Mouse (Mus musculus) neural tube, embryonic 13.5 days (tissue): ENCODE data around the gene Tekt4. TPM values are rescaled to one million over a fixed set of nuclear protein-coding genes. Genes with fewer than 3 reads are reported as not detected.

Source experiments
- ATAC-seq: fragments of 200-750 bp; cut with Nextera tagmentation; 2 replicates; pipeline ENCODE4 v1.8.0; 2017; ENCODE audit warnings: low read depth, mild to moderate bottlenecking, moderate TSS enrichment, moderate library complexity
- H3K27ac ChIP-seq: fragments of 300-500 bp; sonication (generic); replicated peaks from 2 replicates; pipeline ENCODE4 v1.5.1; 2015; ENCODE audit warnings: moderate library complexity, mild to moderate bottlenecking, inconsistent platforms
- H3K27me3 ChIP-seq: fragments of 300-500 bp; sonication (generic); 2 replicates; pipeline ENCODE4 v1.6.1; 2015; ENCODE audit warnings: mild to moderate bottlenecking, inconsistent platforms
- H3K36me3 ChIP-seq: fragments of 300-500 bp; sonication (generic); 2 replicates; pipeline ENCODE4 v1.6.1; 2015; ENCODE audit warnings: mild to moderate bottlenecking, inconsistent platforms
- H3K4me1 ChIP-seq: fragments of 300-500 bp; sonication (generic); replicated peaks from 2 replicates; pipeline ENCODE4 v1.6.1; 2015; ENCODE audit warnings: inconsistent platforms
- H3K4me2 ChIP-seq: fragments of 300-500 bp; sonication (generic); 2 replicates; pipeline ENCODE4 v1.6.1; 2015; ENCODE audit warnings: inconsistent platforms, mild to moderate bottlenecking, moderate library complexity
- H3K4me3 ChIP-seq: fragments of 300-500 bp; sonication (generic); 2 replicates; pipeline ENCODE4 v1.5.1; 2015; ENCODE audit warnings: mild to moderate bottlenecking, inconsistent platforms
- H3K9ac ChIP-seq: fragments of 300-500 bp; sonication (generic); 2 replicates; pipeline ENCODE4 v1.6.1; 2015; ENCODE audit warnings: moderate library complexity, mild to moderate bottlenecking, inconsistent platforms
- H3K9me3 ChIP-seq: fragments of 300-500 bp; sonication (generic); 2 replicates; pipeline ENCODE4 v1.6.1; 2016; ENCODE audit warnings: inconsistent platforms
- WGBS: fragments of 180-500 bp; shearing (Covaris S2); methylation state at CpG from one replicate; pipeline ENCODE4 v1.1.7; 2015; 5-methylcytosine and 5-hydroxymethylcytosine counted together
- polyA plus RNA-seq: library from polyadenylated mRNA; unstranded; fragments of >200 nt; fragmentation: Nextera tagmentation; extraction: Ambion mirVana; gene quantifications from 2 replicates; pipeline ENCODE4 v1.2.1, GENCODE M21; 2015

The Tekt4 gene
- 0.57 and 0.87 TPM in 2 replicates for polyA plus RNA-seq

DNA sequence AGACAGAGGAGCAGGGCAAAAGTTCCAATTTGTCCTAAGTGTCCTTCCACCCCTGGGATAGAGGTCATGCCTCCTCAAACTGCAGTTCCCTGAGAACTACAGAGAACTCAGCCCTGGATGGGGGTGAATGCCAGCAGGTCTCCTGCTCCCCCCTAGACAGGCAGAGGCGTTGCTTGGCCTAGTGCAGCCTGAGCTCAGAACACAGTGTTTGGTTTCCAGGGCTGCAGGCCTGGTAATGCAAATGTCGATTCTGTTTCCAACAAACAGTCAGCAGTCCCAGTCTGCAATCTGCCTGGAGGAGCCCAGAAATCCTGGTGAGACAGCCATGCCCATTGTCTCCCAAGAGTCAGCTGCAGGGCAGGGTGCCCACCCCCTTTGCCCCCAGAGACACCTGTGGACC, at the start of gene Tekt4:
TSS of gene Tekt4 (plus strand) at position 344 of the 400 bp plus-strand sequence.
- no peak within 1 kb of the TSS for H3K4me3 ChIP-seq
- H3K4me2 ChIP-seq = no peak within 1 kb of the TSS
- H3K27me3 ChIP-seq = no peaks in the 10 kb centered on the region
- no peak within 1 kb of the TSS for H3K9ac ChIP-seq
- WGBS = 42% methylated on average over 2 of the region's 2 CpGs
- no peak for ATAC-seq
- no peaks in the 10 kb centered on the region for H3K9me3 ChIP-seq
- H3K36me3 ChIP-seq = no peaks in the 10 kb centered on the region
- H3K4me1 ChIP-seq = peaks cover 8% of the 10 kb centered on the region
- no peak within 1 kb of the TSS for H3K27ac ChIP-seq

DNA sequence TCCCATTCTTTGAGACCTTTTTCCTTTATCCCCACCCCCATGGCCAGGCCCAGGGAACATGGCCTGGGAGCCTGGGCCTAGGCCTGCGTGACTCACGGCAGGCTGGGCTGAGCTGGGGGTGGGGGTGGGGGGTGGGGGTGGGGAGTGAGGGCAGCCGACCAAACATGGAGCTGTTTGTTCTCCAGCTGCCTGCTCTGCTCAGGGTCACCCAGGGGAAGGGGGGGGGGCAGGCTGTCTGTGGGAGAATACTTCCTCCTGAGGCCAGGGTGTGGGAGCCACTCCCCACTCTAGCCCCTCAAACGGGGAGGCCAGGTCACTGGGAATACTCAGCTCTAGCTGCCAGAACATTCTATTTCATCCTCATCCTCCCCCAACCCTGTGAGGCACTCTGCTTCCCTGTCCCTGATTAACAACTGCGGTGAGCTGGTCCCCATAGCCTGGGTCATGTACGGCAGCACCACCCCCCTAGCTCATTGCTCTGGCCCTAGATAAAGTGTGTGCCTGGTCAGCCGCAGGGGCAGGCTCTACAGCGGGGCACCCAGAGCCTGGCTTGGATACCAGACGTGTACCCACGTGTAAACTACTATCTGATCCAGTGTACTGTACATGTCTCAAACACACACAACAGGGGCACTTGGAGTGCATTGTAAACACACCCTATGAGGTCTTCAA, 49.1 kb upstream of the Tekt4 start:
- no peaks in the 10 kb centered on the region for H3K9me3 ChIP-seq
- H3K4me3 ChIP-seq = no peak overlapping the region
- H3K36me3 ChIP-seq = no peaks in the 10 kb centered on the region
- H3K27me3 ChIP-seq = peaks cover 26% of the 10 kb centered on the region
- 0 out of 2 replicates have a peak overlapping the region, but pooled peaks have one; percentile 4 for H3K4me2 ChIP-seq
- H3K4me1 ChIP-seq = peaks cover 68% of the 10 kb centered on the region
- WGBS = 13% methylated on average over 10 of the region's 10 CpGs
- peak; percentile 24; the same call in 1 of the 2 replicates for ATAC-seq
- H3K9ac ChIP-seq = peak overlapping the region; percentile 43
- peak overlapping the region; percentile 72 for H3K27ac ChIP-seq

- H3K4me3 ChIP-seq = no peak overlapping the region
- H3K27ac ChIP-seq = peak overlapping the region; percentile 72
- 0 out of 2 replicates have a peak overlapping the region, but pooled peaks have one; percentile 43 for H3K9ac ChIP-seq
- WGBS = 13% methylated on average over 6 of the region's 6 CpGs
- H3K4me1 ChIP-seq = peaks cover 73% of the 10 kb centered on the region
- H3K4me2 ChIP-seq = 0 out of 2 replicates have a peak overlapping the region, but pooled peaks have one; percentile 4
- peak; percentile 25; the same call in 1 of the 2 replicates for ATAC-seq
- H3K27me3 ChIP-seq = peaks cover 22% of the 10 kb centered on the region
- H3K9me3 ChIP-seq = no peaks in the 10 kb centered on the region
- H3K36me3 ChIP-seq = no peaks in the 10 kb centered on the region
Measured at GRCm38 (mm10) chr17:25406011-25406441, 48.4 kb upstream of the Tekt4 start.

DNA sequence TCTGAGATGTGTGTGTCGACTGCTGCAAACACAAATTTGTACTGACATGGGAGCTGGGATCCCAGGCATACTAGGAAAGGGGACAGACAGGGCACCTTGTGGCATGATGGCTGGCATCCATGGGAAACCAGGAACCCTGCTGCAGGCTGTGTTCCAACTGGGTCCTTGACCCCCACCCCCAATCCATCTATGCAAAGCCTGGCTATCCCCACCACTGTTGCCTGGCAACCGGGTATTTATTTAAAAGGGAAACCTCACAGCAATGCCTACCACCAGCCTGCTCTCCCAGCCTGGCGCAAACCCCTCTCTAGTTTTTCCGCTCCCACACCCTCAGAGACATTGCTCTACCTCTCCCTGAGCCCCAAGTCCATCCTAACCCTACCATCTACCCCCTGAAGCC, 47.1 kb upstream of the Tekt4 start:
- Histone ChIP-seq H3K4me3 (no peak overlapping the region), H3K4me2 (no peak overlapping the region), H3K27ac (peak overlapping the region; percentile 72), H3K9ac (no peak overlapping the region), H3K4me1 (peaks cover 74% of the 10 kb centered on the region), H3K27me3 (peaks cover 11% of the 10 kb centered on the region), H3K36me3 (no peaks in the 10 kb centered on the region), H3K9me3 (no peaks in the 10 kb centered on the region)
- WGBS = 67% methylated on average over 4 of the region's 4 CpGs
- ATAC-seq = no peak

GRCm38 (mm10) chr17:25408302-25408999, 46.0 kb upstream of the Tekt4 start:
- H3K4me2 ChIP-seq = no peak overlapping the region

GRCm38 (mm10) chr17:25409621-25410020, 44.8 kb upstream of the Tekt4 start:
- Histone ChIP-seq H3K9me3 (no peaks in the 10 kb centered on the region), H3K27me3 (no peaks in the 10 kb centered on the region), H3K4me2 (no peak overlapping the region), H3K27ac (peak overlapping the region; percentile 85), H3K36me3 (no peaks in the 10 kb centered on the region), H3K9ac (0 out of 2 replicates have a peak overlapping the region, but pooled peaks have one; percentile 34), H3K4me3 (no peak overlapping the region), H3K4me1 (peaks cover 72% of the 10 kb centered on the region)
- no peak for ATAC-seq
- WGBS = 49% methylated on average over 7 of the region's 7 CpGs

More at GRCm38 (mm10) chr17:25408302-25408999, 46.0 kb upstream of the Tekt4 start:
- no peak overlapping the region for H3K9ac ChIP-seq
- H3K4me1 ChIP-seq = peaks cover 74% of the 10 kb centered on the region
- no peaks in the 10 kb centered on the region for H3K9me3 ChIP-seq
- no peak for ATAC-seq
- 88% methylated on average over 7 of the region's 7 CpGs for WGBS
- H3K27me3 ChIP-seq = peaks cover 1% of the 10 kb centered on the region; the same call in 1 of the 2 replicates
- H3K36me3 ChIP-seq = no peaks in the 10 kb centered on the region
- no peak overlapping the region; the same call in 1 of the 2 replicates for H3K27ac ChIP-seq
- no peak overlapping the region for H3K4me3 ChIP-seq

GRCm38 (mm10) chr17:25410180-25410579, 44.2 kb upstream of the Tekt4 start:
- peak overlapping the region; percentile 85 for H3K27ac ChIP-seq
- WGBS = 77% methylated on average over 6 of the region's 6 CpGs

GRCm38 (mm10) chr17:25410786-25411185, 43.6 kb upstream of the Tekt4 start:
- no peak for ATAC-seq
- Histone ChIP-seq H3K36me3 (no peaks in the 10 kb centered on the region), H3K27me3 (no peaks in the 10 kb centered on the region), H3K4me1 (peaks cover 72% of the 10 kb centered on the region), H3K9ac (no peak overlapping the region), H3K4me2 (no peak overlapping the region), H3K9me3 (no peaks in the 10 kb centered on the region), H3K4me3 (no peak overlapping the region), H3K27ac (peak overlapping the region; percentile 85)
- WGBS = 30% methylated on average over 7 of the region's 7 CpGs

More at GRCm38 (mm10) chr17:25410180-25410579, 44.2 kb upstream of the Tekt4 start:
- Histone ChIP-seq H3K27me3 (no peaks in the 10 kb centered on the region), H3K4me1 (peaks cover 72% of the 10 kb centered on the region), H3K4me3 (no peak overlapping the region), H3K4me2 (no peak overlapping the region), H3K9me3 (no peaks in the 10 kb centered on the region), H3K9ac (0 out of 2 replicates have a peak overlapping the region, but pooled peaks have one; percentile 34), H3K36me3 (no peaks in the 10 kb centered on the region)
- no peak for ATAC-seq

GRCm38 (mm10) chr17:25411251-25411650, 43.2 kb upstream of the Tekt4 start:
- no peak overlapping the region for H3K4me3 ChIP-seq
- H3K27me3 ChIP-seq = no peaks in the 10 kb centered on the region
- H3K36me3 ChIP-seq = no peaks in the 10 kb centered on the region
- H3K9ac ChIP-seq = peak overlapping the region; percentile 14; the same call in 1 of the 2 replicates
- peaks cover 72% of the 10 kb centered on the region for H3K4me1 ChIP-seq
- no peak for ATAC-seq
- peak overlapping the region; percentile 85 for H3K27ac ChIP-seq
- no peak overlapping the region for H3K4me2 ChIP-seq
- 62% methylated on average over 4 of the region's 4 CpGs for WGBS
- no peaks in the 10 kb centered on the region for H3K9me3 ChIP-seq

- 73% methylated on average over 4 of the region's 4 CpGs for WGBS
- H3K27ac ChIP-seq = no peak overlapping the region
- H3K4me1 ChIP-seq = peaks cover 78% of the 10 kb centered on the region
- no peak overlapping the region for H3K4me3 ChIP-seq
- H3K9ac ChIP-seq = no peak overlapping the region
- ATAC-seq = no peak
- H3K36me3 ChIP-seq = no peaks in the 10 kb centered on the region
- no peaks in the 10 kb centered on the region for H3K9me3 ChIP-seq
- no peak overlapping the region for H3K4me2 ChIP-seq
- H3K27me3 ChIP-seq = no peaks in the 10 kb centered on the region
Measured at GRCm38 (mm10) chr17:25414209-25414608, 40.2 kb upstream of the Tekt4 start.

- Histone ChIP-seq H3K4me1 (peaks cover 78% of the 10 kb centered on the region), H3K27me3 (no peaks in the 10 kb centered on the region), H3K27ac (peak overlapping the region; percentile 73), H3K36me3 (no peaks in the 10 kb centered on the region), H3K4me2 (no peak overlapping the region), H3K4me3 (no peak overlapping the region), H3K9me3 (no peaks in the 10 kb centered on the region), H3K9ac (no peak overlapping the region)
- 28% methylated on average over 3 of the region's 3 CpGs for WGBS
- no peak for ATAC-seq
Measured at GRCm38 (mm10) chr17:25414917-25415316, 39.5 kb upstream of the Tekt4 start.

- Histone ChIP-seq H3K27ac (peak overlapping the region; percentile 73), H3K4me2 (no peak overlapping the region), H3K9ac (peak overlapping the region; percentile 39), H3K27me3 (no peaks in the 10 kb centered on the region), H3K9me3 (no peaks in the 10 kb centered on the region), H3K4me1 (peaks cover 78% of the 10 kb centered on the region), H3K4me3 (no peak overlapping the region), H3K36me3 (no peaks in the 10 kb centered on the region)
- WGBS = 5% methylated on average over 6 of the region's 6 CpGs
- peak; percentile 45 for ATAC-seq
Measured at GRCm38 (mm10) chr17:25415421-25415913, 38.9 kb upstream of the Tekt4 start.
